ENCODE assay signal across 14 mouse cellular contexts in genomic region chr11:116185836-116186235, GRCm38 (mm10). TPM values are rescaled to one million over a fixed set of nuclear protein-coding genes. Genes with fewer than 3 reads are reported as not detected.
DNase-seq lines count a peak whose midpoint lies in the region; ATAC-seq lines count a peak whose summit lies in the region.
"Had no signal": no experiment of that assay in that cellular context is flagged by ENCODE, and none has a peak within 500 bp of the region (broad histone marks: within the 10 kb centered on the region; RNA-seq: fewer than 3 reads in every experiment).

No protein-coding gene starts in this region.

- H3K9ac ChIP-seq in forebrain, embryonic 14.5 days (ENCODE audit: low read length): no peak overlapping the region
- no peak overlapping the region for H3K9ac ChIP-seq in forebrain, embryonic 16.5 days (replicated peaks; ENCODE audit: low read depth, low read length)
- no peak overlapping the region for H3K9ac ChIP-seq in hindbrain, embryonic 16.5 days (ENCODE audit: low read depth, low read length)
- H3K9ac ChIP-seq: forebrain, embryonic 12.5 days; lung, embryonic 15.5 days had no signal

- WGBS in forebrain, embryonic 14.5 days: 85% methylated on average over 3 of the region's 3 CpGs
- WGBS in forebrain, embryonic 16.5 days: 71% methylated on average over 3 of the region's 3 CpGs
- 70% methylated on average over 3 of the region's 3 CpGs for WGBS in hindbrain, embryonic 16.5 days
- 92% methylated on average over 3 of the region's 3 CpGs for WGBS in hindbrain, embryonic 10.5 days

- no peak for ATAC-seq in forebrain, embryonic 14.5 days
- ATAC-seq in forebrain, embryonic 16.5 days: no peak
- ATAC-seq in hindbrain, embryonic 16.5 days: no peak
- ATAC-seq: intestine, postnatal 0 days; Patski had no signal

- H3K27ac ChIP-seq in forebrain, embryonic 14.5 days (ENCODE audit: low read depth, low read length): no peak overlapping the region
- no peak overlapping the region for H3K27ac ChIP-seq in forebrain, embryonic 16.5 days (ENCODE audit: low read length)
- H3K27ac ChIP-seq in hindbrain, embryonic 16.5 days (ENCODE audit: low read depth, low read length): peak overlapping the region; percentile 14; the same call in 1 of the 2 replicates
- no peak overlapping the region for H3K27ac ChIP-seq in hindbrain, embryonic 10.5 days
- H3K27ac ChIP-seq: forebrain, embryonic 12.5 days; lung, embryonic 15.5 days had no signal

- peak; percentile 6 for DNase-seq in forebrain, embryonic 14.5 days (ENCODE audit: low spot score)
- no peak for DNase-seq in hindbrain, embryonic 10.5 days (ENCODE audit: low spot score)
- peak; percentile 61 for DNase-seq in MN1 (ENCODE audit: low spot score)
- DNase-seq in fibroblast of lung, adult 2 months (ENCODE audit: low read depth): peak; percentile 84
- DNase-seq in left cerebral cortex, adult 18-20 months (ENCODE audit: low spot score in 2 of 2): no peak
- DNase-seq in ovary, postnatal 14 days (ENCODE audit: low spot score): no peak
- DNase-seq: thymus, postnatal 14 days had no signal

- H3K4me1 ChIP-seq in forebrain, embryonic 14.5 days (ENCODE audit: control insufficient read depth, insufficient read depth, low read length): no peaks in the 10 kb centered on the region
- peaks cover 9% of the 10 kb centered on the region for H3K4me1 ChIP-seq in forebrain, embryonic 16.5 days (replicated peaks; ENCODE audit: control insufficient read depth, insufficient read depth, low read length)
- peaks cover 5% of the 10 kb centered on the region for H3K4me1 ChIP-seq in hindbrain, embryonic 16.5 days (ENCODE audit: control insufficient read depth, insufficient read depth, low read depth, low read length)
- H3K4me1 ChIP-seq in hindbrain, embryonic 10.5 days (replicated peaks): peaks cover 19% of the 10 kb centered on the region

- no peaks in the 10 kb centered on the region for H3K27me3 ChIP-seq in forebrain, embryonic 14.5 days (replicated peaks; ENCODE audit: control insufficient read depth, insufficient read depth, low read length)
- H3K27me3 ChIP-seq in forebrain, embryonic 16.5 days (replicated peaks; ENCODE audit: control insufficient read depth, insufficient read depth, low read length): no peaks in the 10 kb centered on the region
- no peaks in the 10 kb centered on the region for H3K27me3 ChIP-seq in hindbrain, embryonic 16.5 days (replicated peaks; ENCODE audit: control insufficient read depth, insufficient read depth, low read length)
- no peaks in the 10 kb centered on the region for H3K27me3 ChIP-seq in hindbrain, embryonic 10.5 days (ENCODE audit: insufficient read depth, poor library complexity, severe bottlenecking)
- H3K27me3 ChIP-seq: forebrain, embryonic 12.5 days; lung, embryonic 15.5 days; Patski had no signal

- no peaks in the 10 kb centered on the region for H3K9me3 ChIP-seq in forebrain, embryonic 14.5 days (replicated peaks; ENCODE audit: control insufficient read depth, low read length)
- no peaks in the 10 kb centered on the region for H3K9me3 ChIP-seq in forebrain, embryonic 16.5 days (ENCODE audit: control insufficient read depth, low read length)
- no peaks in the 10 kb centered on the region for H3K9me3 ChIP-seq in hindbrain, embryonic 16.5 days (ENCODE audit: control insufficient read depth, low read length)
- H3K9me3 ChIP-seq in hindbrain, embryonic 10.5 days: no peaks in the 10 kb centered on the region
- H3K9me3 ChIP-seq: forebrain, embryonic 12.5 days; lung, embryonic 15.5 days had no signal

- H3K4me2 ChIP-seq in forebrain, embryonic 14.5 days (ENCODE audit: low read length): no peak overlapping the region
- no peak overlapping the region for H3K4me2 ChIP-seq in forebrain, embryonic 16.5 days (ENCODE audit: low read length)
- no peak overlapping the region for H3K4me2 ChIP-seq in hindbrain, embryonic 16.5 days (ENCODE audit: low read length)
- H3K4me2 ChIP-seq: forebrain, embryonic 12.5 days; lung, embryonic 15.5 days had no signal

- H3K36me3 ChIP-seq in forebrain, embryonic 14.5 days (ENCODE audit: control insufficient read depth, insufficient read depth, low read length): peaks cover 66% of the 10 kb centered on the region
- peaks cover 5% of the 10 kb centered on the region; the same call in 1 of the 2 replicates for H3K36me3 ChIP-seq in forebrain, embryonic 16.5 days (ENCODE audit: control insufficient read depth, insufficient read depth)
- peaks cover 18% of the 10 kb centered on the region for H3K36me3 ChIP-seq in hindbrain, embryonic 16.5 days (ENCODE audit: control insufficient read depth, insufficient read depth, low read length)
- H3K36me3 ChIP-seq in hindbrain, embryonic 10.5 days: peaks cover 78% of the 10 kb centered on the region

- H3K4me3 ChIP-seq in forebrain, embryonic 14.5 days (ENCODE audit: low read depth, low read length): no peak overlapping the region
- H3K4me3 ChIP-seq in forebrain, embryonic 16.5 days (replicated peaks; ENCODE audit: low read length): no peak overlapping the region
- H3K4me3 ChIP-seq in hindbrain, embryonic 16.5 days (ENCODE audit: low read length): no peak overlapping the region
- H3K4me3 ChIP-seq in hindbrain, embryonic 10.5 days: no peak overlapping the region
- H3K4me3 ChIP-seq: forebrain, embryonic 12.5 days; lung, embryonic 15.5 days had no signal

RNA-seq across cellular contexts. Expression of gene Ten1, which starts 12.8 kb away (rescaled TPM):
- polyA plus RNA-seq in forebrain, embryonic 14.5 days (2014; fragmentation: Nextera tagmentation; extraction: Ambion mirVana): 81.8 and 83.2 TPM in 2 replicates
- polyA plus RNA-seq in forebrain, embryonic 16.5 days (2015; fragmentation: Nextera tagmentation; extraction: Ambion mirVana): 69.9 and 92.8 TPM in 2 replicates
- 92.1 and 106 TPM in 2 replicates for polyA plus RNA-seq in hindbrain, embryonic 16.5 days (2015; fragmentation: Nextera tagmentation; extraction: Ambion mirVana)
- polyA plus RNA-seq in hindbrain, embryonic 10.5 days (2016; fragmentation: Nextera tagmentation; extraction: Ambion mirVana): 68.5 and 78.9 TPM in 2 replicates
- 10 to 100 TPM; 37.8 to 39.5 TPM for total RNA-seq in left cerebral cortex, adult 18-20 months (2021)

RNA-seq across cellular contexts. Expression of gene Acox1, which starts 13.0 kb away (rescaled TPM):
- 48.1 and 56.3 TPM in 2 replicates for polyA plus RNA-seq in forebrain, embryonic 14.5 days (2014; fragmentation: Nextera tagmentation; extraction: Ambion mirVana)
- polyA plus RNA-seq in forebrain, embryonic 16.5 days (2015; fragmentation: Nextera tagmentation; extraction: Ambion mirVana): 62.8 and 63.3 TPM in 2 replicates
- polyA plus RNA-seq in hindbrain, embryonic 16.5 days (2015; fragmentation: Nextera tagmentation; extraction: Ambion mirVana): 67.8 and 73.1 TPM in 2 replicates
- 21.8 TPM in 2 replicates for polyA plus RNA-seq in hindbrain, embryonic 10.5 days (2016; fragmentation: Nextera tagmentation; extraction: Ambion mirVana)
- 100 to 1,000 TPM; 115 to 123 TPM for total RNA-seq in left cerebral cortex, adult 18-20 months (2021)

RNA-seq across cellular contexts. Expression of gene Fbf1, which starts 17.9 kb away (rescaled TPM):
- 25.9 and 44.4 TPM in 2 replicates for polyA plus RNA-seq in forebrain, embryonic 14.5 days (2014; fragmentation: Nextera tagmentation; extraction: Ambion mirVana)
- polyA plus RNA-seq in forebrain, embryonic 16.5 days (2015; fragmentation: Nextera tagmentation; extraction: Ambion mirVana): 77.4 and 87.4 TPM in 2 replicates
- polyA plus RNA-seq in hindbrain, embryonic 16.5 days (2015; fragmentation: Nextera tagmentation; extraction: Ambion mirVana): 49.5 and 55.5 TPM in 2 replicates
- polyA plus RNA-seq in hindbrain, embryonic 10.5 days (2016; fragmentation: Nextera tagmentation; extraction: Ambion mirVana): 59.2 and 62.8 TPM in 2 replicates
- total RNA-seq in left cerebral cortex, adult 18-20 months (2021): 10 to 100 TPM; 75.9 to 81.3 TPM

RNA-seq across cellular contexts. Expression of gene Mrpl38, which starts 47.2 kb away (rescaled TPM):
- polyA plus RNA-seq in forebrain, embryonic 14.5 days (2014; fragmentation: Nextera tagmentation; extraction: Ambion mirVana): 79.6 and 83.4 TPM in 2 replicates
- 65.3 and 75.2 TPM in 2 replicates for polyA plus RNA-seq in forebrain, embryonic 16.5 days (2015; fragmentation: Nextera tagmentation; extraction: Ambion mirVana)
- polyA plus RNA-seq in hindbrain, embryonic 16.5 days (2015; fragmentation: Nextera tagmentation; extraction: Ambion mirVana): 84.0 and 86.8 TPM in 2 replicates
- 108 and 114 TPM in 2 replicates for polyA plus RNA-seq in hindbrain, embryonic 10.5 days (2016; fragmentation: Nextera tagmentation; extraction: Ambion mirVana)
- 10 to 100 TPM; 61.7 to 66.9 TPM for total RNA-seq in left cerebral cortex, adult 18-20 months (2021)

RNA-seq across cellular contexts. Expression of gene Evpl, which starts 52.0 kb away (rescaled TPM):
- 0.11 and 0.17 TPM in 2 replicates for polyA plus RNA-seq in forebrain, embryonic 14.5 days (2014; fragmentation: Nextera tagmentation; extraction: Ambion mirVana)
- polyA plus RNA-seq in forebrain, embryonic 16.5 days (2015; fragmentation: Nextera tagmentation; extraction: Ambion mirVana): 0.32 and 0.39 TPM in 2 replicates
- 1.1 and 1.2 TPM in 2 replicates for polyA plus RNA-seq in hindbrain, embryonic 16.5 days (2015; fragmentation: Nextera tagmentation; extraction: Ambion mirVana)
- 0.35 and 0.76 TPM in 2 replicates for polyA plus RNA-seq in hindbrain, embryonic 10.5 days (2016; fragmentation: Nextera tagmentation; extraction: Ambion mirVana)
- total RNA-seq in left cerebral cortex, adult 18-20 months (2021): 1 to 10 TPM; 1.8 to 1.9 TPM
- total RNA-seq: monocyte, adult 5-6 weeks had no signal

Comparison
In these comparisons a context has a peak if more than half of its experiments do, and no peak if none do; other contexts are left out.
1. DNase-seq: peak in forebrain, embryonic 14.5 days (single experiment), MN1 (single experiment) and fibroblast of lung, adult 2 months (single experiment); none in hindbrain, embryonic 10.5 days (single experiment), left cerebral cortex, adult 18-20 months (0 of 2) and ovary, postnatal 14 days (single experiment).